Mouse (Mus musculus) lung, postnatal 36 days (tissue): ENCODE measurements around the gene Stag3.

Source experiments
- DNase-seq: peaks from one replicate; pipeline ENCODE4 v3.0.0; 2022; ENCODE audit warnings: mixed read lengths

Stag3 gene

GRCm38 (mm10) chr5:138271232-138271631, 8.8 kb upstream of the Stag3 start:
- DNase-seq = no peak

GRCm38 (mm10) chr5:138272409-138272923, 7.6 kb upstream of the Stag3 start, which contains the start of gene Gal3st4:
TSS of gene Gal3st4 (minus strand) at chr5:138272840.
- no peak for DNase-seq

- no peak for DNase-seq
Measured at GRCm38 (mm10) chr5:138274186-138274585, 5.9 kb upstream of the Stag3 start.

- DNase-seq = no peak
Measured at GRCm38 (mm10) chr5:138275216-138276050, 4.6 kb upstream of the Stag3 start.

- no peak for DNase-seq
Measured at GRCm38 (mm10) chr5:138277994-138278393, 2.0 kb upstream of the Stag3 start.

- no peak for DNase-seq
Measured at GRCm38 (mm10) chr5:138280425-138280768, 357 bp downstream of the Stag3 start.

GRCm38 (mm10) chr5:138280829-138281228, 789 bp downstream of the Stag3 start:
- DNase-seq = no peak

GRCm38 (mm10) chr5:138281798-138282197, 1.8 kb downstream of the Stag3 start:
- DNase-seq = no peak

GRCm38 (mm10) chr5:138283540-138283939, 3.5 kb downstream of the Stag3 start:
- DNase-seq = no peak

GRCm38 (mm10) chr5:138287861-138288260, 7.8 kb downstream of the Stag3 start:
- no peak for DNase-seq

GRCm38 (mm10) chr5:138291638-138292037, 11.6 kb downstream of the Stag3 start:
- DNase-seq = no peak

- no peak for DNase-seq
Measured at GRCm38 (mm10) chr5:138294158-138294557, 14.1 kb downstream of the Stag3 start.

GRCm38 (mm10) chr5:138299613-138300012, 19.6 kb downstream of the Stag3 start:
- no peak for DNase-seq

- DNase-seq = no peak
Measured at GRCm38 (mm10) chr5:138312795-138313194, 32.8 kb downstream of the Stag3 start.

GRCm38 (mm10) chr5:138341661-138342060, 61.6 kb downstream of the Stag3 start, which contains the start of gene Pvrig:
TSS of gene Pvrig (plus strand) at chr5:138341961.
- DNase-seq = no peak

- no peak for DNase-seq
Measured at GRCm38 (mm10) chr5:138343216-138343615, 63.2 kb downstream of the Stag3 start.
